In genomic region chr11:58198663-58199062, GRCm38 (mm10) we compare ENCODE assay signal across 8 mouse cellular contexts. TPM values are rescaled to one million over a fixed set of nuclear protein-coding genes. Genes with fewer than 3 reads are reported as not detected.
DNase-seq lines count a peak whose midpoint lies in the region; ATAC-seq lines count a peak whose summit lies in the region.

No protein-coding gene starts in this region.

- H3K36me3 ChIP-seq in lung, embryonic 15.5 days, result no peaks in the 10 kb centered on the region
- H3K36me3 ChIP-seq in forebrain, embryonic 13.5 days (ENCODE audit: poor library complexity, severe bottlenecking), result no peaks in the 10 kb centered on the region
- no peaks in the 10 kb centered on the region for H3K36me3 ChIP-seq in limb, embryonic 10.5 days
- H3K36me3 ChIP-seq in neural tube, embryonic 15.5 days, result no peaks in the 10 kb centered on the region

- no peak for ATAC-seq in lung, embryonic 15.5 days (ENCODE audit: borderline replicate concordance, extremely low read depth, low FRiP score, low TSS enrichment)
- no peak for ATAC-seq in forebrain, embryonic 13.5 days
- no peak for ATAC-seq in neural tube, embryonic 15.5 days (ENCODE audit: low FRiP score)

- peaks cover 4% of the 10 kb centered on the region; the same call in 1 of the 2 replicates for H3K4me1 ChIP-seq in lung, embryonic 15.5 days
- peaks cover 5% of the 10 kb centered on the region; the same call in 1 of the 2 replicates for H3K4me1 ChIP-seq in forebrain, embryonic 13.5 days
- H3K4me1 ChIP-seq in limb, embryonic 10.5 days, result peaks cover 9% of the 10 kb centered on the region; the same call in 1 of the 2 replicates
- H3K4me1 ChIP-seq in neural tube, embryonic 15.5 days, result peaks cover 3% of the 10 kb centered on the region; the same call in 1 of the 2 replicates

- peak overlapping the region; percentile 72 for H3K4me3 ChIP-seq in lung, embryonic 15.5 days
- no peak overlapping the region for H3K4me3 ChIP-seq in forebrain, embryonic 13.5 days
- H3K4me3 ChIP-seq in limb, embryonic 10.5 days, result peak overlapping the region; percentile 60
- H3K4me3 ChIP-seq in neural tube, embryonic 15.5 days (replicated peaks), result no peak overlapping the region

- H3K27ac ChIP-seq in lung, embryonic 15.5 days, result no peak overlapping the region
- H3K27ac ChIP-seq in forebrain, embryonic 13.5 days, result no peak overlapping the region
- no peak overlapping the region for H3K27ac ChIP-seq in limb, embryonic 10.5 days
- no peak overlapping the region for H3K27ac ChIP-seq in neural tube, embryonic 15.5 days (replicated peaks)

- 78% methylated on average over 4 of the region's 4 CpGs for WGBS in lung, embryonic 15.5 days
- WGBS in forebrain, embryonic 13.5 days, result 78% methylated on average over 4 of the region's 4 CpGs
- WGBS in limb, embryonic 10.5 days, result 84% methylated on average over 4 of the region's 4 CpGs
- 81% methylated on average over 4 of the region's 4 CpGs for WGBS in neural tube, embryonic 15.5 days

- DNase-seq in lung, postnatal 25 days (ENCODE audit: low spot score), result no peak
- no peak for DNase-seq in limb, embryonic 10.5 days (ENCODE audit: low spot score)
- DNase-seq in layer of hippocampus, postnatal 25 days (ENCODE audit: extremely low spot score in 1 of 2, low spot score in 1 of 2), result no peak
- DNase-seq in adrenal gland, adult 18-20 months (ENCODE audit: low spot score in 2 of 2), result no peak
- DNase-seq in thymus, adult 18-20 months, result no peak

- peak overlapping the region; percentile 68 for H3K4me2 ChIP-seq in lung, embryonic 15.5 days
- peak overlapping the region; percentile 62 for H3K4me2 ChIP-seq in forebrain, embryonic 13.5 days
- peak overlapping the region; percentile 64 for H3K4me2 ChIP-seq in neural tube, embryonic 15.5 days

- no peaks in the 10 kb centered on the region for H3K27me3 ChIP-seq in lung, embryonic 15.5 days
- H3K27me3 ChIP-seq in forebrain, embryonic 13.5 days, result no peaks in the 10 kb centered on the region
- H3K27me3 ChIP-seq in limb, embryonic 10.5 days (ENCODE audit: low read depth, poor library complexity, severe bottlenecking), result no peaks in the 10 kb centered on the region
- H3K27me3 ChIP-seq in neural tube, embryonic 15.5 days (replicated peaks), result no peaks in the 10 kb centered on the region

- H3K9me3 ChIP-seq in lung, embryonic 15.5 days, result no peaks in the 10 kb centered on the region
- no peaks in the 10 kb centered on the region for H3K9me3 ChIP-seq in forebrain, embryonic 13.5 days (replicated peaks)
- H3K9me3 ChIP-seq in limb, embryonic 10.5 days (replicated peaks), result no peaks in the 10 kb centered on the region
- no peaks in the 10 kb centered on the region for H3K9me3 ChIP-seq in neural tube, embryonic 15.5 days (replicated peaks)

- no peak overlapping the region for H3K9ac ChIP-seq in lung, embryonic 15.5 days
- no peak overlapping the region for H3K9ac ChIP-seq in forebrain, embryonic 13.5 days
- H3K9ac ChIP-seq in neural tube, embryonic 15.5 days (replicated peaks), result no peak overlapping the region

RNA-seq across cellular contexts. Expression of gene Igtp, which starts 0.7 kb away (rescaled TPM):
- 4.9 and 5.2 TPM in 2 replicates for polyA plus RNA-seq in lung, embryonic 15.5 days (2015; fragmentation: Nextera tagmentation; extraction: Ambion mirVana)
- polyA plus RNA-seq in forebrain, embryonic 13.5 days (2015; fragmentation: Nextera tagmentation; extraction: Ambion mirVana), result 0.83 and 0.94 TPM in 2 replicates
- 1.3 TPM in 2 replicates for polyA plus RNA-seq in limb, embryonic 10.5 days (2016; fragmentation: Nextera tagmentation; extraction: Ambion mirVana)
- polyA plus RNA-seq in neural tube, embryonic 15.5 days (2015; fragmentation: Nextera tagmentation; extraction: Ambion mirVana), result 2.4 and 8.2 TPM in 2 replicates
- total RNA-seq in layer of hippocampus, postnatal 25 days (2021), result 1 to 10 TPM; 1.2 to 1.5 TPM
- total RNA-seq in adrenal gland, adult 18-20 months (2021), result 10 to 100 TPM; 14.0 to 30.2 TPM

RNA-seq across cellular contexts. Expression of gene Irgm2, which starts 0.8 kb away (rescaled TPM):
- polyA plus RNA-seq in lung, embryonic 15.5 days (2015; fragmentation: Nextera tagmentation; extraction: Ambion mirVana), result 2.3 and 2.4 TPM in 2 replicates
- polyA plus RNA-seq in forebrain, embryonic 13.5 days (2015; fragmentation: Nextera tagmentation; extraction: Ambion mirVana), result 0.29 and 0.49 TPM in 2 replicates
- 0.05 and 0.50 TPM in 2 replicates for polyA plus RNA-seq in limb, embryonic 10.5 days (2016; fragmentation: Nextera tagmentation; extraction: Ambion mirVana)
- 1.3 and 3.4 TPM in 2 replicates for polyA plus RNA-seq in neural tube, embryonic 15.5 days (2015; fragmentation: Nextera tagmentation; extraction: Ambion mirVana)
- total RNA-seq in layer of hippocampus, postnatal 25 days (2021), result 1 to 10 TPM; 1.3 to 2.1 TPM
- 10 to 100 TPM; 11.5 to 25.9 TPM for total RNA-seq in adrenal gland, adult 18-20 months (2021)

RNA-seq across cellular contexts. Expression of gene Mrpl22, which starts 27.2 kb away (rescaled TPM):
- 109 and 117 TPM in 2 replicates for polyA plus RNA-seq in lung, embryonic 15.5 days (2015; fragmentation: Nextera tagmentation; extraction: Ambion mirVana)
- polyA plus RNA-seq in forebrain, embryonic 13.5 days (2015; fragmentation: Nextera tagmentation; extraction: Ambion mirVana), result 119 and 135 TPM in 2 replicates
- 143 and 156 TPM in 2 replicates for polyA plus RNA-seq in limb, embryonic 10.5 days (2016; fragmentation: Nextera tagmentation; extraction: Ambion mirVana)
- 99.2 and 107 TPM in 2 replicates for polyA plus RNA-seq in neural tube, embryonic 15.5 days (2015; fragmentation: Nextera tagmentation; extraction: Ambion mirVana)
- 10 to 100 TPM; 28.3 to 34.8 TPM for total RNA-seq in layer of hippocampus, postnatal 25 days (2021)
- 10 to 100 TPM; 56.9 to 69.4 TPM for total RNA-seq in adrenal gland, adult 18-20 months (2021)

RNA-seq across cellular contexts. Expression of gene Gemin5, which starts 30.3 kb away (rescaled TPM):
- 20.2 and 20.9 TPM in 2 replicates for polyA plus RNA-seq in lung, embryonic 15.5 days (2015; fragmentation: Nextera tagmentation; extraction: Ambion mirVana)
- polyA plus RNA-seq in forebrain, embryonic 13.5 days (2015; fragmentation: Nextera tagmentation; extraction: Ambion mirVana), result 13.9 and 21.2 TPM in 2 replicates
- 35.8 and 40.1 TPM in 2 replicates for polyA plus RNA-seq in limb, embryonic 10.5 days (2016; fragmentation: Nextera tagmentation; extraction: Ambion mirVana)
- 12.2 and 18.5 TPM in 2 replicates for polyA plus RNA-seq in neural tube, embryonic 15.5 days (2015; fragmentation: Nextera tagmentation; extraction: Ambion mirVana)
- 10 to 100 TPM; 19.2 to 20.6 TPM for total RNA-seq in layer of hippocampus, postnatal 25 days (2021)
- total RNA-seq in adrenal gland, adult 18-20 months (2021), result 10 to 100 TPM; 22.2 to 22.9 TPM

Comparison
In these comparisons a context has a peak if more than half of its experiments do, and no peak if none do; other contexts are left out.
1. H3K4me3 ChIP-seq: peak in lung, embryonic 15.5 days (single experiment) and limb, embryonic 10.5 days (single experiment); none in forebrain, embryonic 13.5 days (single experiment) and neural tube, embryonic 15.5 days (single experiment).
2. Peak in every context shown above with its lines, with median percentiles within 50 percentile points of each other: H3K4me2 ChIP-seq.